ENCODE assay signal across 8 mouse cellular contexts in the genomic region with DNA sequence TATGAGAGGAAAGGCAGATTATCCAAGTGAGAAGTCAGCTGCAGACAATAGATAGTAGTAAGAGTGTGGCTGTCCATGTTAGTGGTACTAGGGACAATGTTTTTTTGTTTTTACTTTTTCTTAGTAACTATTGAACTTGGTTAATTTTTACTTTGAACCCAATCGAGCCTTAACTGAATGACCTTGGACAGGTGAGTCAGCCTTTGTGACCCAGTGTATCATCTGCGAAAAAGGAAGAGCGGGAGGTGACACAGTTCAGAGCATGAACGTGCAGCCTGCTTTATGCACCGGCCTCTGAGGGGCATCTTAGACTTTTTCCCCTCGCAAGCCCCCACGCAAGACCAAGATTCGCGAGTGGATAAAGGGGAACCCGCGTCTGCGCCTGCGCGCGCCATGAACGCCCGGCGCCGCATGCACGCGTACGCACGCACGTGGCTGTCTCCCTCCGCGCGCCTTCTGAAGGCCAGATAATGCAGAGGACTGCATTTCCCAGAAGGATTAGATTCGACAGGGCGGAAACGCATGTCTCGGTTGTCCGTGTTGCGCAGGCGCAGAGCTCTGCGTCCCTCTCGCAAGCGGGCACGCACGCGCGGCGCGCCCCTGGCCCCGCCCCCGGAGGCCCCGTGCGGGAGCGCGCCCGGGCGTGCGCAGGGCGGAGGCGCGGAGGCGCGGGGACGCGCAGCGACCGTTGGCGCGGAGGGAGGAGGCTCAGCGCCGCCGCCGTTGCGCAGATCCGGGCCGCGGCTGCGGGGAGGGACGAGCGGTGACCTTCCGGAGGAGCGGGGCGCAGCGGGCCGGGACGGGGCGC. TPM values are rescaled to one million over a fixed set of nuclear protein-coding genes. Genes with fewer than 3 reads are reported as not detected.
DNase-seq lines count a peak whose midpoint lies in the region; ATAC-seq and TF ChIP-seq lines count a peak whose summit lies in the region.

No protein-coding gene starts in this region.

- no peak; the same call in none of the 2 replicates for TF ChIP-seq EP300 in heart, postnatal 0 days (IDR thresholded peaks at IDR 0.05; ENCODE audit: low read depth)

- 1% methylated on average over 81 of the region's 81 CpGs for WGBS in forebrain, embryonic 12.5 days
- WGBS in heart, postnatal 0 days, result 1% methylated on average over 61 of the region's 81 CpGs
- WGBS in liver, embryonic 16.5 days (ENCODE audit: insufficient replicate concordance), result under 1% methylated on average over 58 of the region's 81 CpGs
- 2% methylated on average over 80 of the region's 81 CpGs for WGBS in neural tube, embryonic 13.5 days

- H3K9me3 ChIP-seq in E14TG2a.4 (ENCODE audit: low read length), result no peaks in the 10 kb centered on the region
- H3K9me3 ChIP-seq in forebrain, embryonic 12.5 days, result no peaks in the 10 kb centered on the region
- no peaks in the 10 kb centered on the region for H3K9me3 ChIP-seq in heart, postnatal 0 days (replicated peaks; ENCODE audit: control insufficient read depth, low read length)
- H3K9me3 ChIP-seq in liver, embryonic 16.5 days (replicated peaks; ENCODE audit: control insufficient read depth, low read length), result no peaks in the 10 kb centered on the region
- H3K9me3 ChIP-seq in neural tube, embryonic 13.5 days, result no peaks in the 10 kb centered on the region

- H3K27ac ChIP-seq in forebrain, embryonic 12.5 days, result peak overlapping the region; percentile 54
- H3K27ac ChIP-seq in heart, postnatal 0 days (ENCODE audit: low read depth), result peak overlapping the region; percentile 79
- peak overlapping the region; percentile 88 for H3K27ac ChIP-seq in liver, embryonic 16.5 days (ENCODE audit: low read length)
- H3K27ac ChIP-seq in neural tube, embryonic 13.5 days (replicated peaks), result peak overlapping the region; percentile 84
- peak overlapping the region; percentile 96 for H3K27ac ChIP-seq in testis, adult 2 months (ENCODE audit: control insufficient read depth, insufficient read depth, low read depth, low read length)

- ATAC-seq in forebrain, embryonic 12.5 days (ENCODE audit: low FRiP score), result peak; percentile 63
- peak; percentile 66 for ATAC-seq in heart, postnatal 0 days (ENCODE audit: insufficient read depth, low read depth)
- ATAC-seq in liver, embryonic 16.5 days (ENCODE audit: low read depth), result peak; percentile 67
- ATAC-seq in neural tube, embryonic 13.5 days (ENCODE audit: low read depth), result peak; percentile 68

- peak; percentile 97 for DNase-seq in c-Kit-positive CD71-positive TER-119-positive erythroid progenitor cells, embryonic 14.5 days (ENCODE audit: low spot score)
- peak; percentile 100 for DNase-seq in heart, postnatal 0 days (ENCODE audit: low spot score)
- DNase-seq in kidney, postnatal 4 days, result peak; percentile 99 to 100

- peaks cover 35% of the 10 kb centered on the region for H3K36me3 ChIP-seq in E14TG2a.4 (ENCODE audit: insufficient read depth, low read length)
- H3K36me3 ChIP-seq in forebrain, embryonic 12.5 days (replicated peaks), result peaks cover 13% of the 10 kb centered on the region
- H3K36me3 ChIP-seq in heart, postnatal 0 days (replicated peaks; ENCODE audit: control insufficient read depth, insufficient read depth, low read length), result peaks cover 7% of the 10 kb centered on the region; the same call in 1 of the 2 replicates
- H3K36me3 ChIP-seq in liver, embryonic 16.5 days (ENCODE audit: control insufficient read depth, insufficient read depth), result peaks cover 2% of the 10 kb centered on the region; the same call in 1 of the 2 replicates
- H3K36me3 ChIP-seq in neural tube, embryonic 13.5 days, result peaks cover 19% of the 10 kb centered on the region; the same call in 1 of the 2 replicates
- no peaks in the 10 kb centered on the region for H3K36me3 ChIP-seq in testis, adult 2 months (ENCODE audit: control insufficient read depth, insufficient read depth, low read length)

- H3K9ac ChIP-seq in forebrain, embryonic 12.5 days, result peak overlapping the region; percentile 95
- peak overlapping the region; percentile 94 for H3K9ac ChIP-seq in heart, postnatal 0 days (replicated peaks; ENCODE audit: low read depth, low read length)
- peak overlapping the region; percentile 95 for H3K9ac ChIP-seq in liver, embryonic 16.5 days (ENCODE audit: low read depth, low read length)
- H3K9ac ChIP-seq in neural tube, embryonic 13.5 days, result peak overlapping the region; percentile 98

- peak overlapping the region; percentile 77 for H3K4me2 ChIP-seq in forebrain, embryonic 12.5 days
- peak overlapping the region; percentile 87 for H3K4me2 ChIP-seq in heart, postnatal 0 days (ENCODE audit: low read depth, low read length)
- peak overlapping the region; percentile 99 for H3K4me2 ChIP-seq in liver, embryonic 16.5 days (ENCODE audit: low read depth, low read length)
- peak overlapping the region; percentile 88 for H3K4me2 ChIP-seq in neural tube, embryonic 13.5 days

- H3K4me1 ChIP-seq in E14TG2a.4 (replicated peaks; ENCODE audit: low read depth, low read length), result peaks cover 68% of the 10 kb centered on the region
- peaks cover 63% of the 10 kb centered on the region for H3K4me1 ChIP-seq in forebrain, embryonic 12.5 days
- H3K4me1 ChIP-seq in heart, postnatal 0 days (ENCODE audit: control insufficient read depth, insufficient read depth), result peaks cover 51% of the 10 kb centered on the region
- H3K4me1 ChIP-seq in liver, embryonic 16.5 days (ENCODE audit: control insufficient read depth, low read depth, low read length), result peaks cover 75% of the 10 kb centered on the region
- peaks cover 73% of the 10 kb centered on the region for H3K4me1 ChIP-seq in neural tube, embryonic 13.5 days (replicated peaks)
- H3K4me1 ChIP-seq in testis, adult 2 months (ENCODE audit: control insufficient read depth, insufficient read depth, low read length), result peaks cover 19% of the 10 kb centered on the region

- peak overlapping the region; percentile 99 for H3K4me3 ChIP-seq in E14TG2a.4 (replicated peaks; ENCODE audit: low read length)
- peak overlapping the region; percentile 80 for H3K4me3 ChIP-seq in forebrain, embryonic 12.5 days (replicated peaks)
- H3K4me3 ChIP-seq in heart, postnatal 0 days (ENCODE audit: low read depth, low read length), result peak overlapping the region; percentile 74
- H3K4me3 ChIP-seq in liver, embryonic 16.5 days (ENCODE audit: low read depth, low read length), result peak overlapping the region; percentile 86
- H3K4me3 ChIP-seq in neural tube, embryonic 13.5 days, result peak overlapping the region; percentile 90
- H3K4me3 ChIP-seq in testis, adult 2 months (ENCODE audit: control insufficient read depth, low read depth, low read length), result peak overlapping the region; percentile 91

- TF ChIP-seq CTCF in E14TG2a.4 (conservative IDR thresholded peaks at IDR 0.05; ENCODE audit: low read length), result no peak
- TF ChIP-seq CTCF in heart, postnatal 0 days (IDR thresholded peaks at IDR 0.05; ENCODE audit: low read depth), result no peak
- TF ChIP-seq CTCF in testis, adult 2 months (IDR thresholded peaks at IDR 0.05; ENCODE audit: control insufficient read depth, insufficient read depth, insufficient replicate concordance, low read depth, low read length), result no peak

- peaks cover 11% of the 10 kb centered on the region for H3K27me3 ChIP-seq in E14TG2a.4 (ENCODE audit: insufficient read depth, low read length)
- no peaks in the 10 kb centered on the region for H3K27me3 ChIP-seq in forebrain, embryonic 12.5 days
- no peaks in the 10 kb centered on the region for H3K27me3 ChIP-seq in heart, postnatal 0 days (ENCODE audit: control insufficient read depth, insufficient read depth, low read length)
- no peaks in the 10 kb centered on the region for H3K27me3 ChIP-seq in liver, embryonic 16.5 days (ENCODE audit: control insufficient read depth, insufficient read depth, low read depth, low read length)
- no peaks in the 10 kb centered on the region for H3K27me3 ChIP-seq in neural tube, embryonic 13.5 days
- H3K27me3 ChIP-seq in testis, adult 2 months (ENCODE audit: control insufficient read depth, insufficient read depth, low read length), result no peaks in the 10 kb centered on the region

- TF ChIP-seq POLR2A in testis, adult 2 months (IDR thresholded peaks at IDR 0.05; ENCODE audit: control insufficient read depth, low read depth, low read length), result peak; percentile 91

RNA-seq across cellular contexts. Expression of gene Dazap1, which starts 3.3 kb away (rescaled TPM):
- polyA plus RNA-seq in forebrain, embryonic 12.5 days (2016; fragmentation: Nextera tagmentation; extraction: Ambion mirVana), result 65.1 and 69.7 TPM in 2 replicates
- 88.9 and 96.2 TPM in 2 replicates for total RNA-seq in heart, postnatal 0 days (2014; rRNA removed; ENCODE audit: low replicate concordance)
- 24.8 and 30.3 TPM in 2 replicates for polyA plus RNA-seq in heart, postnatal 0 days (2015; fragmentation: Nextera tagmentation; extraction: Ambion mirVana)
- polyA plus RNA-seq in liver, embryonic 16.5 days (2015; fragmentation: Nextera tagmentation; extraction: Ambion mirVana), result 21.1 and 21.3 TPM in 2 replicates
- 59.8 and 66.5 TPM in 2 replicates for polyA plus RNA-seq in neural tube, embryonic 13.5 days (2015; fragmentation: Nextera tagmentation; extraction: Ambion mirVana)
- 97.5 and 114 TPM in 2 replicates for polyA plus RNA-seq in testis, adult 2 months (2012; rRNA removed)

RNA-seq across cellular contexts. Expression of gene Gamt, which starts 3.7 kb away (rescaled TPM):
- 15.9 and 19.0 TPM in 2 replicates for polyA plus RNA-seq in forebrain, embryonic 12.5 days (2016; fragmentation: Nextera tagmentation; extraction: Ambion mirVana)
- 27.2 and 27.7 TPM in 2 replicates for total RNA-seq in heart, postnatal 0 days (2014; rRNA removed; ENCODE audit: low replicate concordance)
- polyA plus RNA-seq in heart, postnatal 0 days (2015; fragmentation: Nextera tagmentation; extraction: Ambion mirVana), result 22.8 and 25.7 TPM in 2 replicates
- polyA plus RNA-seq in liver, embryonic 16.5 days (2015; fragmentation: Nextera tagmentation; extraction: Ambion mirVana), result 138 and 166 TPM in 2 replicates
- polyA plus RNA-seq in neural tube, embryonic 13.5 days (2015; fragmentation: Nextera tagmentation; extraction: Ambion mirVana), result 31.2 and 33.0 TPM in 2 replicates
- 38.5 and 39.6 TPM in 2 replicates for polyA plus RNA-seq in testis, adult 2 months (2012; rRNA removed)

RNA-seq across cellular contexts. Expression of gene Ndufs7, which starts 15.6 kb away (rescaled TPM):
- polyA plus RNA-seq in forebrain, embryonic 12.5 days (2016; fragmentation: Nextera tagmentation; extraction: Ambion mirVana), result 201 and 216 TPM in 2 replicates
- 838 and 847 TPM in 2 replicates for total RNA-seq in heart, postnatal 0 days (2014; rRNA removed; ENCODE audit: low replicate concordance)
- 1,203 and 1,284 TPM in 2 replicates for polyA plus RNA-seq in heart, postnatal 0 days (2015; fragmentation: Nextera tagmentation; extraction: Ambion mirVana)
- 220 and 223 TPM in 2 replicates for polyA plus RNA-seq in liver, embryonic 16.5 days (2015; fragmentation: Nextera tagmentation; extraction: Ambion mirVana)
- polyA plus RNA-seq in neural tube, embryonic 13.5 days (2015; fragmentation: Nextera tagmentation; extraction: Ambion mirVana), result 250 and 275 TPM in 2 replicates
- 105 and 132 TPM in 2 replicates for polyA plus RNA-seq in testis, adult 2 months (2012; rRNA removed)

RNA-seq across cellular contexts. Expression of gene Rps15, which starts 27.7 kb away (rescaled TPM):
- polyA plus RNA-seq in forebrain, embryonic 12.5 days (2016; fragmentation: Nextera tagmentation; extraction: Ambion mirVana), result 708 and 760 TPM in 2 replicates
- total RNA-seq in heart, postnatal 0 days (2014; rRNA removed; ENCODE audit: low replicate concordance), result 1,030 and 1,317 TPM in 2 replicates
- polyA plus RNA-seq in heart, postnatal 0 days (2015; fragmentation: Nextera tagmentation; extraction: Ambion mirVana), result 499 and 510 TPM in 2 replicates
- polyA plus RNA-seq in liver, embryonic 16.5 days (2015; fragmentation: Nextera tagmentation; extraction: Ambion mirVana), result 460 and 501 TPM in 2 replicates
- polyA plus RNA-seq in neural tube, embryonic 13.5 days (2015; fragmentation: Nextera tagmentation; extraction: Ambion mirVana), result 573 and 601 TPM in 2 replicates
- polyA plus RNA-seq in testis, adult 2 months (2012; rRNA removed), result 672 and 893 TPM in 2 replicates

RNA-seq across cellular contexts. Expression of gene Apc2, which starts 31.2 kb away (rescaled TPM):
- polyA plus RNA-seq in forebrain, embryonic 12.5 days (2016; fragmentation: Nextera tagmentation; extraction: Ambion mirVana), result 144 and 165 TPM in 2 replicates
- total RNA-seq in heart, postnatal 0 days (2014; rRNA removed; ENCODE audit: low replicate concordance), result 1.4 and 3.4 TPM in 2 replicates
- polyA plus RNA-seq in heart, postnatal 0 days (2015; fragmentation: Nextera tagmentation; extraction: Ambion mirVana), result 0.77 and 0.83 TPM in 2 replicates
- 0.12 and 0.23 TPM in 2 replicates for polyA plus RNA-seq in liver, embryonic 16.5 days (2015; fragmentation: Nextera tagmentation; extraction: Ambion mirVana)
- polyA plus RNA-seq in neural tube, embryonic 13.5 days (2015; fragmentation: Nextera tagmentation; extraction: Ambion mirVana), result 153 and 156 TPM in 2 replicates
- polyA plus RNA-seq in testis, adult 2 months (2012; rRNA removed), result 1.4 and 1.8 TPM in 2 replicates

Comparison
In these comparisons a context has a peak if more than half of its experiments do, and no peak if none do; other contexts are left out.
1. Peak in every context shown above with its lines: DNase-seq, ATAC-seq, H3K4me3 ChIP-seq and H3K27ac ChIP-seq.